Mouse (Mus musculus) heart, embryonic 12.5 days (tissue): ENCODE measurements around the gene Sik3. TPM values are rescaled to one million over a fixed set of nuclear protein-coding genes. Genes with fewer than 3 reads are reported as not detected.

ENCODE experiments used
- ATAC-seq: fragments of 200-750 bp; cut with Nextera tagmentation; 2 replicates; pipeline ENCODE4 v1.8.0; 2017; ENCODE audit warnings: moderate TSS enrichment, moderate library complexity; ENCODE audit not compliant: insufficient number of reproducible peaks, low FRiP score
- H3K27ac ChIP-seq: fragments of 300-500 bp; sonication (generic); 2 replicates; pipeline ENCODE4 v1.5.1; 2016; ENCODE audit warnings: mild to moderate bottlenecking, moderate library complexity; ENCODE audit not compliant: poor library complexity, severe bottlenecking
- H3K27me3 ChIP-seq: fragments of 300-500 bp; sonication (generic); replicated peaks from 2 replicates; pipeline ENCODE4 v1.6.1; 2016; ENCODE audit warnings: mild to moderate bottlenecking, moderate library complexity
- H3K36me3 ChIP-seq: fragments of 300-500 bp; sonication (generic); 2 replicates; pipeline ENCODE4 v1.6.1; 2016; ENCODE audit warnings: mild to moderate bottlenecking, moderate library complexity
- H3K4me1 ChIP-seq: fragments of 300-500 bp; sonication (generic); replicated peaks from 2 replicates; pipeline ENCODE4 v1.6.1; 2016; ENCODE audit warnings: mild to moderate bottlenecking
- H3K4me2 ChIP-seq: fragments of 300-500 bp; sonication (generic); 2 replicates; pipeline ENCODE4 v1.6.1; 2016; ENCODE audit warnings: mild to moderate bottlenecking, moderate library complexity
- H3K4me3 ChIP-seq: fragments of 300-500 bp; sonication (generic); 2 replicates; pipeline ENCODE4 v1.5.1; 2016; ENCODE audit warnings: mild to moderate bottlenecking
- H3K9ac ChIP-seq: fragments of 300-500 bp; sonication (generic); 2 replicates; pipeline ENCODE4 v1.6.1; 2016; ENCODE audit warnings: mild to moderate bottlenecking, moderate library complexity
- H3K9me3 ChIP-seq: fragments of 300-500 bp; sonication (generic); replicated peaks from 2 replicates; pipeline ENCODE4 v1.6.1; 2016; ENCODE audit warnings: mild to moderate bottlenecking, moderate library complexity
- WGBS: fragments of 180-500 bp; shearing (Covaris S2); methylation state at CpG from one replicate; pipeline ENCODE4 v1.1.7; 2016; 5-methylcytosine and 5-hydroxymethylcytosine counted together
- polyA plus RNA-seq: library from polyadenylated mRNA; unstranded; fragments of >200 nt; fragmentation: Nextera tagmentation; extraction: Ambion mirVana; gene quantifications from 2 replicates; pipeline ENCODE4 v1.2.1, GENCODE M21; 2016

Gene Sik3
- polyA plus RNA-seq, 1 experiment from 2014 or later = 13.9 TPM

DNA sequence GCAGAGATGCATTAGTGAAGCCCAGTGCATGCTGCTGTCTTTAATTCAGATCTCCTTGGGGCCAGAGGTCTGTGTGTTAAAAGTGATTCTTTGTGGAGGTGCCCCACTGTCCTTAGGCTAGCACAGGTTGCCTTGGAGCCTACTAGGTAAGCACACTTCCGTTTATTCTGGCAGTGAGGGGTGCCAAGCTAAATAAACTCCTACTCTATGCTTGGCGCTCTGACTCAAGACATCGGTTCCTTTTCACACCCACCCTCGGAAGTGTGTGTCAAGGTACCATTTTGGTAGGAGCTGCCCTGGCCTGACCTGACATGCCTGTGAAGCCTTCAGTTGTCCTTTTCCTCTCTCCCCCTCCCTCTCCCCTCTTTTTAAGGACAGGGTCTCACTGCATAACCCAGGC lies 201.7 kb downstream of the Sik3 start:
- no peaks in the 10 kb centered on the region for H3K9me3 ChIP-seq
- no peak overlapping the region for H3K27ac ChIP-seq
- H3K9ac ChIP-seq = no peak overlapping the region
- H3K27me3 ChIP-seq = no peaks in the 10 kb centered on the region
- WGBS = 64% methylated on average over 4 of the region's 4 CpGs
- ATAC-seq = no peak
- H3K36me3 ChIP-seq = peaks cover 62% of the 10 kb centered on the region
- peaks cover 28% of the 10 kb centered on the region for H3K4me1 ChIP-seq
- no peak overlapping the region for H3K4me3 ChIP-seq
- H3K4me2 ChIP-seq = no peak overlapping the region

GRCm38 (mm10) chr9:46214946-46215337 lies 202.3 kb downstream of the Sik3 start:
- Histone ChIP-seq H3K9me3 (no peaks in the 10 kb centered on the region), H3K27me3 (no peaks in the 10 kb centered on the region), H3K36me3 (peaks cover 62% of the 10 kb centered on the region), H3K4me1 (peaks cover 28% of the 10 kb centered on the region), H3K4me2 (no peak overlapping the region), H3K27ac (no peak overlapping the region), H3K9ac (no peak overlapping the region), H3K4me3 (no peak overlapping the region)
- 81% methylated on average over 10 of the region's 10 CpGs for WGBS
- no peak for ATAC-seq

DNA sequence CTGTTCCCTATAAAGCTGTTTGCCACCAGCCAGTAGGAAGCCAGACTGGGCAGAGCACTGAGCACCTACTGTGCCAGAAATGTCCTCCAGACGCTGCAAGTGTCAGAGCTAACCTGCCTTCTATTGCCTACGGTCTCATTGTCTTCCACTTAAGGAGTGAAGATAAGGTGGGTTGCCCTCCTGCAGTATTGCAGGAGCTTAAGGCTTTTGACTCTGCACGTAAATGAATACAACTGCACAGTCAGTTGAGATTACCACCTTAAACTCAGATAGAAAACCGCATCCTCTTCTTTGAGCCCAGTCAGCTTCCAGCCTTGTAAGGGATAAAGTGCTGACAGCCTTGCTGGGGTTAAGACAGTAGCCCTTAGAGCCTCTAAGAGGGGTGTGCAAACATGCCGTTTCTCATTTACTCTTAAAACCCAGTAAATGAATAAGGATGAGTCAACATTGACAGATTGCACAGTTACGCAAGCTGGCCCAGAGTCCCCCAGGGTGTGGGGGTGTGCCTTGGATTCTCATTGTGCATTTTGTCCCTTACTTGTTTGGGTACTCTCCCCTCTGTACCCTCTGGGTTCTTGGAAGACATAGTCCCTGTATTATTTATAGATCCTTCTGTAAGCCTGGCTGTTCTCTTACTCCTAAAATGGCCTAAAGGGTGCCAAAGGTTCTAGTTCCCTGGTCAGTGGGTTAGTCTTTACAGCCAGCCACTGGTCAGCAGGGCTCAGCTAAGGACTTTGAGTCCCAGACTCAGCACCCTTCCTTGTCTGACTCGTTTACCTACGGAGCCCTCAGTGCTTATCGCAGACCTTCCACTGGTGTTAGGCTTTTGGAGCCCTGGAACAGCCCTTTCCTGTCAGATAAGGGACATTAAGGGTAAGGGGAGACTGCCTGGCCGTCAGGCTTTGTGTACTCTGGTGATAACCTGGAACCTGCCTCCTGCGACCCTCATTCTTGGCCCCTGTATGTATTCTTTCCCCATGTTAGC lies 203.0 kb downstream of the Sik3 start:
- 18% methylated on average over 11 of the region's 11 CpGs for WGBS
- Histone ChIP-seq H3K36me3 (peaks cover 62% of the 10 kb centered on the region), H3K9ac (no peak overlapping the region), H3K9me3 (no peaks in the 10 kb centered on the region), H3K27me3 (no peaks in the 10 kb centered on the region), H3K4me1 (peaks cover 28% of the 10 kb centered on the region), H3K4me2 (no peak overlapping the region), H3K27ac (no peak overlapping the region), H3K4me3 (no peak overlapping the region)
- no peak for ATAC-seq

GRCm38 (mm10) chr9:46216744-46217470 lies 204.3 kb downstream of the Sik3 start:
- no peak overlapping the region for H3K4me3 ChIP-seq
- H3K27ac ChIP-seq = no peak overlapping the region
- no peaks in the 10 kb centered on the region for H3K9me3 ChIP-seq
- H3K4me2 ChIP-seq = no peak overlapping the region
- ATAC-seq = no peak
- WGBS = 85% methylated on average over 13 of the region's 13 CpGs
- H3K9ac ChIP-seq = no peak overlapping the region
- H3K4me1 ChIP-seq = peaks cover 28% of the 10 kb centered on the region
- H3K36me3 ChIP-seq = peaks cover 63% of the 10 kb centered on the region
- no peaks in the 10 kb centered on the region for H3K27me3 ChIP-seq

DNA sequence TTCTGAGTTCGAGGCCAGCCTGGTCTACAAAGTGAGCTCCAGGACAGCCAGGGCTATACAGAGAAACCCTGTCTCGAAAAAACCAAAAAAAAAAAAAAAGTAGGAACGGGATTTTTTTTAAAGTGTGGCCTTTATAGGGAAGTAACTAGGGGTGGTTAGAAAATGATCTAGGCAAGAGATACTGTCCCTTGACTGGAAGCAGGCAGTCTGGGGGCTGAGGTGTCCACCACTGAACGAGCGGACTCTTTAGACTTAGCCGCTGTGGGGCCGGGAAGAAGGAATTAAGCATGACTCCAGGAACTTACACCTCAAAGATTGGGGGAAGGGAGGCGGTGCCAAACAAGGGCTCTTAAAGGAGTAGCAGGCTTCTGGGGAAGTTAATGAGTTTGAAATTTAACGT lies 205.6 kb downstream of the Sik3 start:
- no peak for ATAC-seq
- WGBS = 74% methylated on average over 9 of the region's 9 CpGs
- Histone ChIP-seq H3K9me3 (no peaks in the 10 kb centered on the region), H3K36me3 (peaks cover 62% of the 10 kb centered on the region), H3K4me2 (no peak overlapping the region), H3K4me3 (no peak overlapping the region), H3K4me1 (peaks cover 28% of the 10 kb centered on the region), H3K27me3 (no peaks in the 10 kb centered on the region), H3K9ac (no peak overlapping the region), H3K27ac (no peak overlapping the region)

GRCm38 (mm10) chr9:46223090-46223489 lies 210.5 kb downstream of the Sik3 start:
- H3K4me3 ChIP-seq = no peak overlapping the region
- no peak overlapping the region for H3K9ac ChIP-seq
- H3K27me3 ChIP-seq = no peaks in the 10 kb centered on the region
- no peak overlapping the region for H3K27ac ChIP-seq
- H3K4me1 ChIP-seq = no peaks in the 10 kb centered on the region
- H3K4me2 ChIP-seq = no peak overlapping the region
- peaks cover 48% of the 10 kb centered on the region for H3K36me3 ChIP-seq
- ATAC-seq = no peak
- WGBS = 80% methylated on average over 6 of the region's 6 CpGs
- H3K9me3 ChIP-seq = no peaks in the 10 kb centered on the region

DNA sequence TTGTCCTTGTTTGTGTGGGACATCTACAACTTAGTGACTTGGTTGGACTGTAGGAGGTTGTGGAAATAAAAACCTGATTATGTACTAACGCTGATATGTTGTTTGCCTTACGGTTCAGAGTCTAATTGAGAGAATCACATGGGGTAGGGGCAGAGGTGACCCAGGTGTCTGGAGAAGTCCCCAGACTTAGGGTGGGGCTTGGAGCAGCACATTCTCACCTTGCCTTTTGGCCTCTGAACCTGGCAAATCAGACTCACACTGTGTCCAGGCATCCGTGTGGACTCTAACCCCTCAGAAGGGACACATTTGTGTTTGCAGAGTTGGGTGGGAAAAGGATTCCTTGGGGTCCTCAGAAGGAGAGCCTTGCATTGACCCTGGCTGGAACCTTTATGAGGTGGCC lies 211.5 kb downstream of the Sik3 start:
- peaks cover 44% of the 10 kb centered on the region for H3K36me3 ChIP-seq
- H3K9ac ChIP-seq = no peak overlapping the region
- 86% methylated on average over 3 of the region's 3 CpGs for WGBS
- no peaks in the 10 kb centered on the region for H3K27me3 ChIP-seq
- no peak overlapping the region for H3K4me2 ChIP-seq
- no peak overlapping the region for H3K4me3 ChIP-seq
- no peak for ATAC-seq
- no peak overlapping the region for H3K27ac ChIP-seq
- H3K9me3 ChIP-seq = no peaks in the 10 kb centered on the region
- H3K4me1 ChIP-seq = no peaks in the 10 kb centered on the region

GRCm38 (mm10) chr9:46224945-46225660 lies 212.5 kb downstream of the Sik3 start:
- H3K27me3 ChIP-seq = no peaks in the 10 kb centered on the region
- H3K9me3 ChIP-seq = no peaks in the 10 kb centered on the region
- H3K36me3 ChIP-seq = peaks cover 34% of the 10 kb centered on the region
- ATAC-seq = no peak
- H3K4me1 ChIP-seq = peaks cover 5% of the 10 kb centered on the region; the same call in 1 of the 2 replicates
- WGBS = 59% methylated on average over 5 of the region's 5 CpGs
- H3K27ac ChIP-seq = no peak overlapping the region
- H3K4me2 ChIP-seq = no peak overlapping the region
- H3K9ac ChIP-seq = no peak overlapping the region
- no peak overlapping the region for H3K4me3 ChIP-seq

- no peaks in the 10 kb centered on the region for H3K9me3 ChIP-seq
- no peak overlapping the region for H3K27ac ChIP-seq
- no peak for ATAC-seq
- peaks cover 11% of the 10 kb centered on the region for H3K4me1 ChIP-seq
- H3K36me3 ChIP-seq = peaks cover 13% of the 10 kb centered on the region
- peaks cover 14% of the 10 kb centered on the region; the same call in 1 of the 2 replicates for H3K27me3 ChIP-seq
- no peak overlapping the region for H3K4me3 ChIP-seq
- 39% methylated on average over 3 of the region's 3 CpGs for WGBS
- no peak overlapping the region for H3K9ac ChIP-seq
- H3K4me2 ChIP-seq = no peak overlapping the region
Measured at GRCm38 (mm10) chr9:46227064-46227614, 214.5 kb downstream of the Sik3 start.

DNA sequence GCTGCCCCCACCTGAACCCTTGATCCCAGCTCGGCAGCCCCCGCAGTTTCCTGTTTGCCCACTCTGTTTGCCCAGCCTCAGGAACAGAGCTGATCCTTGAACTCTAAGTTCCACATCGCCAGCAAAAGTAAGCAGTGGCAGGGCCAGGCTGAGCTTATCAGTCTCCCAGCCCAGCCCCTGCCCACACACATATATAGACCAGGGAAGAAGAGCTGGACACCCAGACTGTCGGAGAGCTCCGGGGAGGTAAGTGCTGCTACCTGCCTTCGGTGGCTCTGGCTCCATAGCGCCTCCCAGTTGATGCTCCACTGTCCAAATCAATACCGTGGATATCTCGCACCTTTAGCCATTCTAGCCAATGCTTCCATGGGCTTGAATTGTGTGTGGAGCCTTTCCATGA lies 215.9 kb downstream of the Sik3 start, which contains the start of gene Apoa1:
Gene Apoa1 (plus strand): TSS at position 90 of the 400 bp plus-strand sequence.
- WGBS = 53% methylated on average over 9 of the region's 9 CpGs
- Histone ChIP-seq H3K4me1 (peaks cover 11% of the 10 kb centered on the region), H3K36me3 (peaks cover 2% of the 10 kb centered on the region; the same call in 1 of the 2 replicates), H3K4me2 (no peak within 1 kb of the TSS), H3K9me3 (no peaks in the 10 kb centered on the region), H3K27ac (no peak within 1 kb of the TSS), H3K27me3 (peaks cover 18% of the 10 kb centered on the region; the same call in 1 of the 2 replicates), H3K4me3 (no peak within 1 kb of the TSS), H3K9ac (no peak within 1 kb of the TSS)
- ATAC-seq = no peak
